Mouse (Mus musculus) CH12.LX (cell line): ENCODE data around the gene Fbxl15.

Experiments used
- CTCF ChIP-seq, 2 experiments: IDR thresholded peaks in 1 of 2; conservative IDR thresholded peaks in 1 of 2; 2 replicates each; pipeline ENCODE4 v1.5.1; 2011 to 2012; ENCODE audit warnings: low read depth in 2 of 2, low read length in 2 of 2, improper control_type of control experiment in 1 of 2, inconsistent platforms in 1 of 2, mild to moderate bottlenecking in 1 of 2, moderate library complexity in 1 of 2
- E2F4 ChIP-seq: IDR thresholded peaks from 2 replicates; pipeline ENCODE4 v1.6.1; 2011; ENCODE audit warnings: low read depth, low read length, improper control_type of control experiment; ENCODE audit not compliant: insufficient replicate concordance
- ELF1 ChIP-seq: IDR thresholded peaks from 2 replicates; pipeline ENCODE4 v1.6.1; 2014; ENCODE audit warnings: low read depth, mild to moderate bottlenecking, inconsistent platforms, low read length, improper control_type of control experiment
- EP300 ChIP-seq: IDR thresholded peaks from 2 replicates; pipeline ENCODE4 v1.6.1; 2011; ENCODE audit warnings: low read length, improper control_type of control experiment
- JUN ChIP-seq: IDR thresholded peaks from 2 replicates; pipeline ENCODE4 v1.6.1; 2011; ENCODE audit warnings: low read depth, mild to moderate bottlenecking, low read length, improper control_type of control experiment, moderate library complexity; ENCODE audit not compliant: insufficient read depth
- MEF2A ChIP-seq: IDR thresholded peaks from 2 replicates; pipeline ENCODE4 v1.6.1; 2014; ENCODE audit warnings: low read depth, mild to moderate bottlenecking, inconsistent platforms, low read length, improper control_type of control experiment, borderline replicate concordance
- NELFE ChIP-seq: IDR thresholded peaks from 2 replicates; pipeline ENCODE4 v1.6.1; 2011; ENCODE audit warnings: low read depth, low read length, improper control_type of control experiment
- POLR2A ChIP-seq: IDR thresholded peaks from 2 replicates; pipeline ENCODE4 v1.6.1; 2011; ENCODE audit warnings: low read depth, mild to moderate bottlenecking, improper control_type of control experiment, low read length
- POLR2AphosphoS2 ChIP-seq: IDR thresholded peaks from 2 replicates; pipeline ENCODE4 v1.6.1; 2011; ENCODE audit warnings: low read depth, low read length, improper control_type of control experiment
- RCOR1 ChIP-seq: conservative IDR thresholded peaks from 2 replicates; pipeline ENCODE4 v1.6.1; 2012; ENCODE audit warnings: low read depth, mild to moderate bottlenecking, inconsistent platforms, low read length, improper control_type of control experiment
- USF1 ChIP-seq: IDR thresholded peaks from 2 replicates; pipeline ENCODE4 v1.6.1; 2014; ENCODE audit warnings: low read depth, mild to moderate bottlenecking, inconsistent platforms, low read length, improper control_type of control experiment

DNA sequence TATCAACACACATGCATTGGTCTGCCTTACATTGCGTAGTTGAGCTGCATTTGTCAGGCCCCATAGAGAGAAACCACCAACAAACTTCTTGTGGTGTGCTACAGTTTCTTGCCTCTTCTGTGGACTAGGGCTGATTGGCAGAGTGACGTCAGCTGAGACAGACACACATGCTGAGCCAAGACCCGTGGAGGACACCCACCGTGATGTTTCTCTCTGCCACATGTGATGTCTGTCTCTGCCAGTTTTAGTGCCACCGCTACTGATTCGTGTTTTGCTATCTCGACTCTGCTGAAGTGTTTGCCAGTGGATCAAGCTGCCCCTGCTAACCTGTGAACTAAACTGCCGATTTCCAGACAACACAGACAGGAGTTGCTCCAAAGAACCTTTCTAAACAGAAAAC lies 34.1 kb downstream of the Fbxl15 start:
- no peak for TF ChIP-seq ELF1
- TF ChIP-seq EP300: no peak
- no peak for TF ChIP-seq POLR2A
- no peak for TF ChIP-seq CTCF (conservative IDR thresholded peaks at IDR 0.05 in 1 of 2, IDR thresholded peaks at IDR 0.05 in 1 of 2; ENCODE audit: low read depth in 2 of 2, low read length in 2 of 2)
- no peak for TF ChIP-seq JUN
- TF ChIP-seq MEF2A: no peak
- TF ChIP-seq POLR2AphosphoS2: no peak
- no peak for TF ChIP-seq E2F4
- no peak for TF ChIP-seq NELFE
- TF ChIP-seq RCOR1: no peak
- no peak for TF ChIP-seq USF1
